Mouse (Mus musculus) heart, embryonic 12.5 days (tissue): ENCODE data around the gene Urad. TPM values are rescaled to one million over a fixed set of nuclear protein-coding genes. Genes with fewer than 3 reads are reported as not detected.

Experiments used
- ATAC-seq: fragments of 200-750 bp; cut with Nextera tagmentation; 2 replicates; pipeline ENCODE4 v1.8.0; 2017; ENCODE audit warnings: moderate TSS enrichment, moderate library complexity; ENCODE audit not compliant: insufficient number of reproducible peaks, low FRiP score
- H3K27ac ChIP-seq: fragments of 300-500 bp; sonication (generic); 2 replicates; pipeline ENCODE4 v1.5.1; 2016; ENCODE audit warnings: mild to moderate bottlenecking, moderate library complexity; ENCODE audit not compliant: poor library complexity, severe bottlenecking
- H3K27me3 ChIP-seq: fragments of 300-500 bp; sonication (generic); replicated peaks from 2 replicates; pipeline ENCODE4 v1.6.1; 2016; ENCODE audit warnings: mild to moderate bottlenecking, moderate library complexity
- H3K36me3 ChIP-seq: fragments of 300-500 bp; sonication (generic); 2 replicates; pipeline ENCODE4 v1.6.1; 2016; ENCODE audit warnings: mild to moderate bottlenecking, moderate library complexity
- H3K4me1 ChIP-seq: fragments of 300-500 bp; sonication (generic); replicated peaks from 2 replicates; pipeline ENCODE4 v1.6.1; 2016; ENCODE audit warnings: mild to moderate bottlenecking
- H3K4me2 ChIP-seq: fragments of 300-500 bp; sonication (generic); 2 replicates; pipeline ENCODE4 v1.6.1; 2016; ENCODE audit warnings: mild to moderate bottlenecking, moderate library complexity
- H3K4me3 ChIP-seq: fragments of 300-500 bp; sonication (generic); 2 replicates; pipeline ENCODE4 v1.5.1; 2016; ENCODE audit warnings: mild to moderate bottlenecking
- H3K9ac ChIP-seq: fragments of 300-500 bp; sonication (generic); 2 replicates; pipeline ENCODE4 v1.6.1; 2016; ENCODE audit warnings: mild to moderate bottlenecking, moderate library complexity
- H3K9me3 ChIP-seq: fragments of 300-500 bp; sonication (generic); replicated peaks from 2 replicates; pipeline ENCODE4 v1.6.1; 2016; ENCODE audit warnings: mild to moderate bottlenecking, moderate library complexity
- WGBS: fragments of 180-500 bp; shearing (Covaris S2); methylation state at CpG from one replicate; pipeline ENCODE4 v1.1.7; 2016; 5-methylcytosine and 5-hydroxymethylcytosine counted together
- polyA plus RNA-seq: library from polyadenylated mRNA; unstranded; fragments of >200 nt; fragmentation: Nextera tagmentation; extraction: Ambion mirVana; gene quantifications from 2 replicates; pipeline ENCODE4 v1.2.1, GENCODE M21; 2016

The Urad gene
- polyA plus RNA-seq, 1 experiment from 2014 or later: not detected

DNA sequence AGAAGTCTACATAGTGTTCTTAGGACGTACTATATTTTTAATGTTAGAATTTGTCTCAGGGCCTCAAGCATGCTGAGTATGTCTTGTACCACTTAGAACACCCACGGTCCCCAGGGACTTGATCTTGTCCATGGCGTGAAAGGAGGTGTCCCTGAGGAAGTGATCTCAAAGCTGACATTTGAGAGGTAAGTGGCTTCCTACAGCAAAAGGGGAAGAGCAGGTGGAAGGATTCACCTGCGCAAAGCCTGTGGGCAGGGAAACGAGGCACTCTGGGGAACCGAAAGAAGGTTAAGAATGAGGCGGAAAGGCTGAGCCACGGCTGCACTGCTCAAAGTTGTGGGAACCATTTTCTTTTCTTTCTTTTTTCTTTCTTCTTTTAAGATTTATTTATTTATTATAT lies 29.7 kb upstream of the Urad start:
- no peaks in the 10 kb centered on the region for H3K27me3 ChIP-seq
- WGBS: 86% methylated on average over 8 of the region's 8 CpGs
- no peak overlapping the region for H3K9ac ChIP-seq
- no peak overlapping the region for H3K4me3 ChIP-seq
- no peaks in the 10 kb centered on the region for H3K4me1 ChIP-seq
- no peak overlapping the region for H3K4me2 ChIP-seq
- no peaks in the 10 kb centered on the region for H3K9me3 ChIP-seq
- H3K27ac ChIP-seq: no peak overlapping the region
- ATAC-seq: no peak
- no peaks in the 10 kb centered on the region for H3K36me3 ChIP-seq

DNA sequence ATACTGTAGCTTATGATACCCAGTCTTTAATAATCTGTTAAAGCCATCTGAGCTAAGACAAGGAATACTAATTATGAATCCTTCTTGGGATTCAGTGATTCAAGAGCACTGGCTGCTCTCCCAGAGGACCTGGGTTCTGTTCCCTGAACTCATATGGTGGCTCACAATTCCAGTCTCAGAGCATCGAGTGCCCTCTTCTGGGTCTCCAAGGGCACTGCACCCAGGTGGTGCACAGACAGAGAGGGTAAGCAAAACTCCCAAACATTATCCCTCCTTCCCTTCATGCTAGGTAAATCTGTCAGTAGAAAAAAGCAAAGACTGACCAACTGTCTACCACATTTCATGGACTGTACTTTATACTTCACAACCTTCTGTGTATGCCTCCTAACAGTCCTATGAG lies 23.7 kb upstream of the Urad start:
- no peaks in the 10 kb centered on the region for H3K36me3 ChIP-seq
- H3K27me3 ChIP-seq: no peaks in the 10 kb centered on the region
- no peaks in the 10 kb centered on the region for H3K4me1 ChIP-seq
- no peaks in the 10 kb centered on the region for H3K9me3 ChIP-seq
- H3K27ac ChIP-seq: no peak overlapping the region
- whole genome bisulfite sequencing: 78% methylated on average over 1 of the region's 1 CpGs
- H3K9ac ChIP-seq: no peak overlapping the region
- H3K4me3 ChIP-seq: no peak overlapping the region
- ATAC-seq: no peak
- no peak overlapping the region for H3K4me2 ChIP-seq

DNA sequence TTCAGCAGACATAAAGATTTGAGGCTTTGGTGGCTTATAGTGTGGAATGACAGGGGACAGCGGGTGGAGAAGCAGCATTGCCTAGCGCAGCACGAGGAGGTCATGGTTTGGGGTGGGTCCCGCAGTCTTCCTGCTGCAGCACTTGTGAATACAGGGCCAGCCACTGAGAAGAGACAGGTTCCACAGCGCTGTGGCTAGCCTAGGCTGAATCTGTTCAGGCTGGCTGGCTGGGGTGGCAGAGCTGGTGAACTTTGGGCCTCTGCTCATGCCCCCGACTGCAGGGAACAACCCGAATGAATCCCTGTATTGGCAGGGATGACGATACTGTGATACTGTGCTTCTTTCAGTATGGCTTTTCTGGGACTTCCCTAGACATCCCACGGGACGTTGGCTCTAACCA lies 21.7 kb upstream of the Urad start:
- Histone ChIP-seq H3K4me2 (no peak overlapping the region), H3K4me3 (no peak overlapping the region), H3K9me3 (no peaks in the 10 kb centered on the region), H3K4me1 (no peaks in the 10 kb centered on the region), H3K9ac (no peak overlapping the region), H3K36me3 (no peaks in the 10 kb centered on the region), H3K27ac (no peak overlapping the region), H3K27me3 (no peaks in the 10 kb centered on the region)
- ATAC-seq: no peak
- WGBS: 81% methylated on average over 10 of the region's 10 CpGs

DNA sequence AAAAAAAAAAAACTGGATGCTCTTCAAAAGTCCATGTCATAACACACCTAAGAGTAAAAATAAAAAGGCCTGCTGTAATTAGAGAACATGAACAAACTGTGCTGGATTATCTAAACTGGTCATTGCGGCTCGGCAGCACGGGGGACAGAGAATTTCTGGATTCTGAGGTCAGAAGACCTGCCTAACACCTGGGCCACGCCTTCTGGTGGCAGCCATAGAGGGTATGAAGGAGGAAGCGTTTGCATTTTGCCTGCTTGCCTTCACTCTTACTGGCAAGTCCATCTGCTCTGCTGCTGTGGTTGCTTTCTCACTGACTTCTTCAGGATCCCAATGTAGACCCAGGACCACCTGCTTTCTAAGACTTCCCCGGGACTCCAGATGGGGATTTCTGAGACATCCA lies 20.7 kb upstream of the Urad start:
- no peak overlapping the region for H3K27ac ChIP-seq
- H3K9ac ChIP-seq: no peak overlapping the region
- no peak overlapping the region for H3K4me2 ChIP-seq
- 78% methylated on average over 6 of the region's 6 CpGs for WGBS
- H3K27me3 ChIP-seq: no peaks in the 10 kb centered on the region
- H3K4me1 ChIP-seq: no peaks in the 10 kb centered on the region
- no peak overlapping the region for H3K4me3 ChIP-seq
- H3K9me3 ChIP-seq: no peaks in the 10 kb centered on the region
- no peak for ATAC-seq
- H3K36me3 ChIP-seq: no peaks in the 10 kb centered on the region

DNA sequence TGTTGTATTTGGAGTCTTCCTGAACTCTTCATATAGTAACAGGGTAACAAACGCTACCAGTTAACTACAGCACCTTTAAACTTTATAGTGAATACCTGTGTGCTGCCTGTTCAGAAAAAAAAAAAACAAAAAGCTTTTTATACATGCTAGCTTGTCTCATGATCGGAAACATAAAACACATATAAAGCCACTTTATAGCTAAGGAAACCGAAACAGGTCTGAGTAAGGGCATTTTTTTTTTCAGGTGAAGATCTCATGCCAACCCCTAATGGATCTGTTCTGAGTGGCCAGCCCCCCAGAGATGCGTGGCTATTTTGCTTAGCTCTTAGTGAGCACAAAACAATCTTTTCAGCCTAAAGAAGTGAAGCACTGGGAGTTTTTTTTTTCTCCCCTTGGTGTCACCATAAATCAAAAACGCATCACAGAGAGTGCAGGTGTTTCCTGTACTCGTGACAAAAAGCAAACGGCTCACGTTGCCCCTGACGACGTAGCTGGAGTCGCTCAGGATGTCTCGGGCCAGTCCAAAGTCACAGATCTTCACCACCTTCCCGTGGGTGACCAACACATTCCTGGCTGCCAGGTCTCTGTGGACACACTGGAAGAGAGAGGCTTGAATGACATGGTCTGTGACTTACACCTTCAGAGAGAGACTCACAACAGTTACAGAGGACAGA lies 18.6 kb upstream of the Urad start:
- Histone ChIP-seq H3K4me2 (no peak overlapping the region), H3K27ac (no peak overlapping the region), H3K27me3 (no peaks in the 10 kb centered on the region), H3K36me3 (no peaks in the 10 kb centered on the region), H3K9me3 (no peaks in the 10 kb centered on the region), H3K4me3 (no peak overlapping the region), H3K4me1 (no peaks in the 10 kb centered on the region), H3K9ac (no peak overlapping the region)
- WGBS: 55% methylated on average over 13 of the region's 13 CpGs
- ATAC-seq: no peak

DNA sequence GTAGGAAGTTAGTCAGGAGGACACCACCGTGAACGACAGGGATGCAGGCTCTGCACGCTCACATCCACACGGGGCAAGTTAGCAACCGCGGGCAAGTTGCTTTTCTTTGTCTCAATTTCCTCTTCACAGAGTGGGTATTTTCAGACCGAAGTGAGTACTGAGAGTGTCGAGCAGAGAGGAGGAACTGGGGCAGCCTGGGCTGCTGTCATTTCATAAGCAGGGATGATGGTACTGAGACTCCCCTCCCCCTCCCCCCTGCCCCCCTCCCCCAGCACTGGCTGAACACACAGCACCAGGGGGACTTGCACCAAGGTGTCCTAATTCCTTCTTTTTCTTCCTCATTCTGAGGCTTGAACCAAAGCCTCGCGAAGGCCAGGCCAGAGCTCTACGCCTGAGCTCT lies 17.3 kb upstream of the Urad start:
- 75% methylated on average over 11 of the region's 11 CpGs for WGBS
- no peaks in the 10 kb centered on the region for H3K9me3 ChIP-seq
- no peak overlapping the region for H3K27ac ChIP-seq
- no peaks in the 10 kb centered on the region for H3K36me3 ChIP-seq
- ATAC-seq: no peak
- no peak overlapping the region for H3K4me3 ChIP-seq
- H3K4me2 ChIP-seq: no peak overlapping the region
- no peaks in the 10 kb centered on the region for H3K27me3 ChIP-seq
- no peak overlapping the region for H3K9ac ChIP-seq
- no peaks in the 10 kb centered on the region for H3K4me1 ChIP-seq

DNA sequence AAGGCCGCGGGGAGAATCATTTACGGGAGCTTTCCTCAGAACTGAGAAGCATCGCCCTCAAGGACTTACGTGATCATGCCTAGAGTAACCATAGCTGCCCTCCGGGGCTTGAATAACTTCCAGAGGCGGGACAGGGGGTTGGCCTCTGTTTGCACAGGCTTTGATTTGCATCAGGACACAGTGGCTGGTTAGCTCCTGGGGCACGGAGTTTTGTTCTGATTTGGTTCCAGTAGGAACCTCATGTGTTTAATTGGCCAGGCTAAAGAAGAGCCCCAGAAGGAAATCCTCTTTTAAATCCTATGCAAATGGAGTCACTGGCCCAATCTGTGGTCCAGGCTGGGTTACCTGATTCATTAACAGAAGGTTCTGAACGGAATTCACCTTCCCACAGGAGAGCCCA lies 16.7 kb upstream of the Urad start:
- 65% methylated on average over 9 of the region's 9 CpGs for WGBS

DNA sequence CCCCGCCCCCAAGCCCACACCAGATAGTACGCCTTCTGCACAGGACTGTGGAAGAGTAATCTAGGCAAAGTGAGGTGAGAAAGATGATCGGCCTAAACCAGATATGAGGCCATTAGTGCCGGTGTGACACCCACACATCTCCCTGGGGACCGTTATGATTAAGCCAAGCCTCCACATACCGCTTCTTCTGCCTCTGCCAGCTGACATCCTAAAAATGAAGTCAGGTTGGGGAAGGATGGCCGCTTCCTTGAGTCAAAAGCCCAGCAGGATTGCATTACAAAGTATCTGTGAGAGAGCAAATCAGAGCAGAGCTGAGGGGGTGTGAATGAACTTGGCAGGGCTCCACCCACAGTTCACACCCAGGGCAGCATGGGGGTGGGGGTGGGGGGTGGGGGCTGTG lies 10.5 kb upstream of the Urad start:
- Histone ChIP-seq H3K36me3 (no peaks in the 10 kb centered on the region), H3K9ac (no peak overlapping the region), H3K27ac (no peak overlapping the region), H3K9me3 (peaks cover under 1% of the 10 kb centered on the region; the same call in 1 of the 2 replicates), H3K4me2 (no peak overlapping the region; the same call in 1 of the 2 replicates), H3K27me3 (peaks cover 8% of the 10 kb centered on the region), H3K4me1 (0 out of 2 replicates have a peak, but pooled peaks cover 6% of the 10 kb centered on the region), H3K4me3 (no peak overlapping the region)
- WGBS: 27% methylated on average over 7 of the region's 7 CpGs
- no peak for ATAC-seq

More for the DNA sequence above, 16.7 kb upstream of the Urad start:
- Histone ChIP-seq H3K9ac (no peak overlapping the region), H3K36me3 (no peaks in the 10 kb centered on the region), H3K4me1 (no peaks in the 10 kb centered on the region), H3K27ac (no peak overlapping the region), H3K27me3 (no peaks in the 10 kb centered on the region), H3K9me3 (no peaks in the 10 kb centered on the region), H3K4me2 (no peak overlapping the region), H3K4me3 (no peak overlapping the region)
- ATAC-seq: no peak

DNA sequence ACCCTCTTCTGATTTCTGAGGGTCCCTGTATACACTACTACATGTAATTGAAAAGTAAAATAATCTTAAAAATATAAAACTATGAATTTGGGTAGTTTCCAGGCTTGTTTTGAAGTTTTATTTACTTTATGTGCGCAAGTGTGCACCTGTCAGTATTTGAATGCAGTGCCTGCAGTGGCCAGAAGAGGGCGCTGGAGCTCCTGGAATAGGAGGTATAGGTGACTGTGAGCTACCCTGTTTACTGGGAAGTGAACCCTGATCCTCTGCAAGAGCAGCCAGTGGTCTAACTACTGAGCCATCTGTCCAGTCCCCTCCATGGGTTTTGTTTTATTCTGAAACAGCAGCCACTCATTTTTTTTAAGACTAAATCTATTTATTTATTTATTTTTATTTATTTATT lies 9.3 kb upstream of the Urad start:
- H3K9ac ChIP-seq: no peak overlapping the region
- no peak overlapping the region for H3K4me2 ChIP-seq
- H3K9me3 ChIP-seq: peaks cover 3% of the 10 kb centered on the region; the same call in 1 of the 2 replicates
- H3K36me3 ChIP-seq: no peaks in the 10 kb centered on the region
- peaks cover 8% of the 10 kb centered on the region for H3K27me3 ChIP-seq
- H3K4me3 ChIP-seq: no peak overlapping the region
- WGBS: 45% methylated on average over 2 of the region's 2 CpGs
- 0 out of 2 replicates have a peak, but pooled peaks cover 6% of the 10 kb centered on the region for H3K4me1 ChIP-seq
- no peak overlapping the region for H3K27ac ChIP-seq
- no peak for ATAC-seq

DNA sequence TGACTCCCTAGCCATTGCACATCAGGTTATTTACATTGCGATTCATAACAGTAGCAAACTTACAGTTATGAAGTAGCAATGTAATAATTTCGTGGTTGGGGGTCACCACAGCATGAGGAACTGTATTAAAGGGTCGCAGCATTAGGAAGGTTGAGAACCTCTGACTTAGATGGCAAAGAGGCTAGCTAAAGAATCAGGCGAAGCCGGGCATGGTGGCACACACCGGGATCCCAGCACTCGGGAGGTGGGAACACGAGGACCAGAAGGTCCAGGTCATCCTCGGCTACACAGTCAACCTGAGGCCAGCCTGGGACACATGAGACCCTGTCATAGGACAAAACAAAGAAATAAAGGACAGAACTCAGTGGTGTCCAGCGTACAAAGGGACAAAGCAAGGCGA lies 7.7 kb upstream of the Urad start:
- Histone ChIP-seq H3K36me3 (no peaks in the 10 kb centered on the region), H3K27me3 (peaks cover 8% of the 10 kb centered on the region), H3K27ac (no peak overlapping the region), H3K4me2 (no peak overlapping the region), H3K4me3 (no peak overlapping the region), H3K9ac (no peak overlapping the region), H3K9me3 (peaks cover 3% of the 10 kb centered on the region; the same call in 1 of the 2 replicates), H3K4me1 (0 out of 2 replicates have a peak, but pooled peaks cover 6% of the 10 kb centered on the region)
- 79% methylated on average over 11 of the region's 11 CpGs for WGBS
- no peak for ATAC-seq

DNA sequence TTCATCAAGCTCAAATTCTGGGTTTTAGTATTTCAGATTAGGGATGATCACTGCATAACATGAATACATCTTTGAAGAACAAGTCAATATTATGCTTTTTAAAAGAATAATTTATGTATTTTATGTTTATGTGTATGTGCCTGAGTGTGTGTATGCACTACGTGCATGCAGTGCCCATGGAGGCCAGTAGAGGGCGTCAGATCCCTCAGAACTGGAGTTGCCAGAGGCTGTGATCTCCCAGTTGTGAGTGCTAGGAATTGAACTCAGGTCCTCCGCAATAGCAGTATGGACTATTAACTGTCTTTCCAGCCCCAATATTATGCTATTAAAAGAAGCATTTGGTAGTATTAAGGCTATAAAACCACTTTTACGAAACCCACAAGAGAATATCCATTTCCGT lies 5.4 kb upstream of the Urad start:
- Histone ChIP-seq H3K36me3 (no peaks in the 10 kb centered on the region), H3K9ac (no peak overlapping the region), H3K27me3 (peaks cover 16% of the 10 kb centered on the region), H3K4me1 (0 out of 2 replicates have a peak, but pooled peaks cover 3% of the 10 kb centered on the region), H3K9me3 (peaks cover 3% of the 10 kb centered on the region; the same call in 1 of the 2 replicates), H3K27ac (no peak overlapping the region), H3K4me2 (no peak overlapping the region), H3K4me3 (no peak overlapping the region)
- WGBS: 82% methylated on average over 5 of the region's 5 CpGs
- no peak for ATAC-seq

DNA sequence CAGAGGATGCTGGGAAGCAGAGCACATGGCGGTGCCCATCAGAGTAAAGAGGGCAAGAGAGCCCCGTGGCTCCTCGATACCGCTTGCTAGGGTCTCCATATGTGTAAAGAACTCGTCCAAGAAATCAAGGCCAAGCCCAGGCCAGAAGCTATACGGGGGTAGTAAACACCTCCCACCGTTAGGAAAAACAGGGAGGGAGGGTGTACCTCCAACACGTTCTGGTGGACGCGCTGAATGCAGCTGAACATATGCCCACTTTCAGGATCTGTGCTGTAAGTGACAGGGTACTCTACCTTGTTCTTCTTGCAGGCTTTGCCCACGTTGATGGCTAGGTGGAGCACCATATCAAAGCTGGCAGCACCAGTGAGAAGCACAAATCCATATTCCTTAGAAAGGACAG lies 3.7 kb upstream of the Urad start:
- H3K27me3 ChIP-seq: peaks cover 31% of the 10 kb centered on the region
- WGBS: 74% methylated on average over 11 of the region's 11 CpGs
- H3K4me3 ChIP-seq: no peak overlapping the region
- H3K36me3 ChIP-seq: no peaks in the 10 kb centered on the region
- ATAC-seq: no peak
- H3K4me2 ChIP-seq: no peak overlapping the region
- no peak overlapping the region for H3K9ac ChIP-seq
- no peak overlapping the region for H3K27ac ChIP-seq
- 0 out of 2 replicates have a peak, but pooled peaks cover 3% of the 10 kb centered on the region for H3K4me1 ChIP-seq
- peaks cover 3% of the 10 kb centered on the region; the same call in 1 of the 2 replicates for H3K9me3 ChIP-seq
